Mouse (Mus musculus) stomach, postnatal 0 days (tissue): ENCODE data around the gene Wdr12. TPM values are rescaled to one million over a fixed set of nuclear protein-coding genes. Genes with fewer than 3 reads are reported as not detected.

Experiments
- ATAC-seq: fragments of 200-750 bp; cut with Nextera tagmentation; 2 replicates; pipeline ENCODE4 v1.8.0; 2017; ENCODE audit not compliant: low FRiP score, low TSS enrichment
- DNase-seq: peaks from one replicate; pipeline ENCODE4 v3.0.0-alpha.2; 2016; ENCODE audit warnings: low spot score
- H3K27ac ChIP-seq: fragments of 300-500 bp; sonication (generic); replicated peaks from 2 replicates; pipeline ENCODE4 v1.5.1; 2014; ENCODE audit warnings: mild to moderate bottlenecking, control low read depth
- H3K27me3 ChIP-seq: fragments of 300-500 bp; sonication (generic); 2 replicates; pipeline ENCODE4 v1.6.1; 2014; ENCODE audit warnings: low read length; ENCODE audit not compliant: control insufficient read depth, insufficient read depth
- H3K36me3 ChIP-seq: fragments of 300-500 bp; sonication (generic); 2 replicates; pipeline ENCODE4 v1.6.1; 2014; ENCODE audit warnings: low read length, mixed read lengths; ENCODE audit not compliant: control insufficient read depth, insufficient read depth
- H3K4me1 ChIP-seq: fragments of 300-500 bp; sonication (generic); replicated peaks from 2 replicates; pipeline ENCODE4 v1.6.1; 2014; ENCODE audit warnings: antibody characterized with exemption; ENCODE audit not compliant: control insufficient read depth, insufficient read depth
- H3K4me2 ChIP-seq: fragments of 300-500 bp; sonication (generic); replicated peaks from 2 replicates; pipeline ENCODE4 v1.6.1; 2014; ENCODE audit warnings: low read depth, mild to moderate bottlenecking, control low read depth, moderate library complexity
- H3K4me3 ChIP-seq: fragments of 300-500 bp; sonication (generic); 2 replicates; pipeline ENCODE4 v1.5.1; 2014; ENCODE audit warnings: low read depth, low read length, control low read depth
- H3K9ac ChIP-seq: fragments of 300-500 bp; sonication (generic); 2 replicates; pipeline ENCODE4 v1.6.1; 2014; ENCODE audit warnings: mild to moderate bottlenecking, low read length, control low read depth, mixed read lengths
- H3K9me3 ChIP-seq: fragments of 300-500 bp; sonication (generic); 2 replicates; pipeline ENCODE4 v1.6.1; 2016; ENCODE audit warnings: low read length; ENCODE audit not compliant: control insufficient read depth
- CTCF ChIP-seq: IDR thresholded peaks from 2 replicates; pipeline ENCODE4 v1.5.1; 2016; ENCODE audit warnings: antibody characterized with exemption, low read depth, mild to moderate bottlenecking, moderate library complexity
- EP300 ChIP-seq: optimal IDR thresholded peaks from 2 replicates; pipeline ENCODE3; 2016; ENCODE audit warnings: antibody characterized with exemption
- WGBS: fragments of 180-500 bp; shearing (Covaris S2); extraction: QIAGEN DNeasy Blood & Tissue Kit; methylation state at CpG from one replicate; pipeline ENCODE4 v1.1.7; 2014; 5-methylcytosine and 5-hydroxymethylcytosine counted together
- polyA plus RNA-seq: library from polyadenylated mRNA; unstranded; fragments of >200 nt; fragmentation: Nextera tagmentation; extraction: Ambion mirVana; gene quantifications from 2 replicates; pipeline ENCODE4 v1.2.1, GENCODE M21; 2015

The Wdr12 gene
- polyA plus RNA-seq: 20.9 and 23.5 TPM in 2 replicates

DNA sequence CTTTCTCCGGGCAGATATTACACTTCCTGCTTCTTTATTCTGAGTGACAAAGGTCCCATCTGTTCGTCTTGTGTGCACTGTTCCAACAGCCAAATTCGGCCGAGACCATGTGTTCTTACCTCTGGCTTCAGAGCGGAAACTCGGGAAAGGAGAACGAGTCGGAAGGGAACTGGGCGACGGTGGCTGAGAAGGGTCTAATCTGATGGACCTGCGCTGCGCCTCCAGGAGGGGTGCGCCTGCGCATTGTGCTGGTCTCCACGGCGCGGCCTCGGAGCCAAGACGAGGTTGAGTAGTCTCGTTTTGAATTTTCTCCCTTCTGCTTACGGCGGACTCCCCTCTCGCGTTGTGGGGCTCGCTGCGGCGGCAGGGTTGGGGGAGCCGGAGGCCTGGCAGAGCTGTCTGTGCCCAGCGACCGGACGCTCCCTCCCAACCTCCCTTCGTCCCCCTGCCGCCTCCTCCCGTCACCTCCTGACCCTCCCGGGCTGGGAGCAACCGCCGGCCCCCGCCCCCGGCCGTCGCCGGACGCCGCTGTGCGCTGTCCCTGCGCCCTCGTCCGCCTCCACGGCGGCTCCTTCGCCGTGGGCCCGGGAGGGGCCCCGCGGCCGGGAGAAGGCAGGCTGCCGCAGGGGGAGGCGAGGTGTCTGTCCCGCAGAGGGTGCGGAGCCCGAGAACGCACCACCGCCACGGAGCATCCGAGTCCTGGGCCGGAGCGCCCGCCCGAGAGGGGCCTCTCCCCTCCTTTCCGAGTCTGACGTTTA, at the start of gene Wdr12, which contains the start of gene Carf:
Wdr12 (minus strand) TSS at position 622 of the 758 bp plus-strand sequence.
Carf (plus strand) TSS at position 224 of the 758 bp plus-strand sequence.
- H3K27me3 ChIP-seq: no peaks in the 10 kb centered on the region
- no peaks in the 10 kb centered on the region for H3K9me3 ChIP-seq
- peak within 1 kb of the TSS; percentile 65 for H3K4me2 ChIP-seq
- H3K4me1 ChIP-seq: no peaks in the 10 kb centered on the region
- H3K36me3 ChIP-seq: 0 out of 2 replicates have a peak, but pooled peaks cover 2% of the 10 kb centered on the region
- DNase-seq: peak; percentile 96
- peak within 1 kb of the TSS; percentile 97 for H3K27ac ChIP-seq
- under 1% methylated on average over 59 of the region's 71 CpGs for WGBS
- TF ChIP-seq EP300: no peak
- peak; percentile 19; the same call in 1 of the 2 replicates for TF ChIP-seq CTCF
- peak; percentile 97 for ATAC-seq
- H3K9ac ChIP-seq: peak within 1 kb of the TSS; percentile 97
- peak within 1 kb of the TSS; percentile 97 for H3K4me3 ChIP-seq

DNA sequence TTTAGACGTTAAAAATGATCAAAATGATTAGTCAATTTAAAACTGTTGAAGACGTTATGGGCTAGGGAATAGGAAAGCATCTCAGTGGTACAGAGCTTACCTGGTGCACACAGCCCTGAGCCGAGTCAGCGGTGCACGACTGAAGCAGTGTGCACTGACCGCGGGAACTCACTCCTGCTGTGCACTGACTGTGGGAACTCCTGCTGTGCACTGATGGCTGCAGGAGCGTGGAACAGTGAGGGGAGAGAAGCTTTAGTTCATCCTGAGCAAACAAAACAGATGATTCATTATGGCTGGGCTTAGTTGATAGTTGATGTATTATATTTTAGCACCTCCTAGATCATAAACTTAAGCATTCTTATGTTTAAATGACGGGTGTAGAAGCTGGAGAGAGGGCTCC, 38.9 kb upstream of the Wdr12 start:
- Histone ChIP-seq H3K4me1 (no peaks in the 10 kb centered on the region), H3K36me3 (no peaks in the 10 kb centered on the region), H3K4me3 (no peak overlapping the region), H3K9ac (no peak overlapping the region), H3K4me2 (no peak overlapping the region), H3K27me3 (no peaks in the 10 kb centered on the region), H3K9me3 (no peaks in the 10 kb centered on the region), H3K27ac (no peak overlapping the region)
- 68% methylated on average over 9 of the region's 9 CpGs for WGBS
- no peak for TF ChIP-seq CTCF
- DNase-seq: no peak
- no peak for ATAC-seq

DNA sequence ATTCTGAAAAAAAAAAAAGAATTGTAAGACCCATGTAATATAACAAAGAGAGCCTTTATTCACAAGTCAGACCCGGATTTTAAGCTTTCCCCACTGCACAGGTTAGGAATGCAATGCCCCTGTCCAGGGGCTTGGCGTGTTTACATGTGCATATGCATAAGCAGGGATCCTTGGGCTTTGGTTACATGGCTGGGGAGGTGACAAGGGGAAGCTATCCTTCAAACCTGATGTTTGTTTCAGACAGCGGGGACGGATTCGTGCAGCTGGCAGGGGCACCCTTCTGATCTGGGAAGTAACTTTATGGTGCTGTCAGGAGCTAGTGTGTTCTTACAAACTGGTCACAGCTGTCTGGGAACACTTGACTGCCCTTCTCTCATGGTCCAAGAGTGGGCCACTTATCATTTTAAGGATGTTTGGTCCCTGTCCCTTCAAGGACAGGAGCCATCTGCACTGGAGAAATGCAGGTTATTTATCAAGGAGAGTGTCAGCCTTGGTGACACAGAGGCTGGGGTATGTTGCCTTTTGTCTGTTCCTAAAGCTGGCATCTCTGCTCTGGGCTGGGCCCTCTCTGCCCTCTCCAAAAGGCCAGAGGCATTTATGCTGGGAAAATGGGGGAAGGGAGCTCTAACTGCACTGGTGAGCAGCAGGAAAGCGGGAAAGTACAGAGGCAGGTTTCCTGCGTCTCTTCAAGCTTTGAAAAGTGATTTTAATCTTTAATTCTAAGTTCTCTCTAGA, 19.4 kb upstream of the Wdr12 start:
- no peak for ATAC-seq
- no peaks in the 10 kb centered on the region for H3K27me3 ChIP-seq
- no peaks in the 10 kb centered on the region for H3K4me1 ChIP-seq
- H3K9me3 ChIP-seq: no peaks in the 10 kb centered on the region
- 61% methylated on average over 7 of the region's 7 CpGs for WGBS
- TF ChIP-seq CTCF: no peak
- no peak for TF ChIP-seq EP300
- no peak overlapping the region for H3K9ac ChIP-seq
- H3K27ac ChIP-seq: no peak overlapping the region
- no peak overlapping the region for H3K4me2 ChIP-seq
- H3K36me3 ChIP-seq: no peaks in the 10 kb centered on the region
- DNase-seq: no peak
- H3K4me3 ChIP-seq: no peak overlapping the region

DNA sequence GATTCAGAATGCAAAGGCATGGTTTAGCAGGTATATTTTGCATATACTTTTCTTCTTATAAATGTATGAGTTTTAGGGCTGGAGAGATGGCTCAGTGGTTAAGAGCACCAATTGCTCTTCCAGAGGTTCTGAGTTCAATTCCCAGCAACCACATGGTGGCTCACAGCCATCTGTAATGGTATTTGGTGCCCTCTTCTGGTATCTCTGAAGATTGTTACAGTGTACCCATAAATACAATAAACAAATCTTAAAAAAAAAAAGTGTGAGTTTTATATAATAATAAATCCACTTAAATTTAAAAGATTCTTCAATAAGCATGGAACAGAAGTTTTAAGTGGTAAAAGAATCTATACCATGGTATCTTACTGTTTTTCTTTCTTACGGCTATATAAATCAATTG, 6.1 kb upstream of the Wdr12 start:
- 0 out of 2 replicates have a peak, but pooled peaks cover 2% of the 10 kb centered on the region for H3K36me3 ChIP-seq
- H3K27me3 ChIP-seq: no peaks in the 10 kb centered on the region
- DNase-seq: no peak
- H3K4me1 ChIP-seq: no peaks in the 10 kb centered on the region
- no peak overlapping the region for H3K27ac ChIP-seq
- H3K4me3 ChIP-seq: no peak overlapping the region
- ATAC-seq: no peak
- no peaks in the 10 kb centered on the region for H3K9me3 ChIP-seq
- H3K4me2 ChIP-seq: no peak overlapping the region
- H3K9ac ChIP-seq: no peak overlapping the region
- 96% methylated on average over 1 of the region's 1 CpGs for WGBS
- TF ChIP-seq EP300: no peak
- peak; percentile 44 for TF ChIP-seq CTCF

DNA sequence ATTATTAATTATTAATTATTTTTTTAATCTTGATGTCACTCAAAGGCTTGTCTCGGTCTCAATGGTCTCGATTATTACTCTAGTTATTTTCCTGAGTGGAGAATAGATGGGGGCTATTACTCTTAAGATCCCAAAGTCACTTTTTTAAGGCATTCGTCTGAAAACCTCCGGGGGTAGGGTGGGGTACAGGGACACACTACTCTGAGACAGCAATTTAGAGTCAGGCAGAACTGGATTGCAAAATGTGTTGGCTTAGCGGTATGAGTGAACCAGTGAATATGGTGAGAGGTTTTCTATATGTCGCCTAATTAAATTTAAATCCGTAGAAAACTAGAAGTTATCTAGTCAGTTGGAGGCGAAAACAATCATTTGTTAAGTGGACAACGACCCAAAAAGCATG, 394 bp upstream of the Wdr12 start:
- peak overlapping the region; percentile 61 for H3K4me2 ChIP-seq
- peak overlapping the region; percentile 97 for H3K9ac ChIP-seq
- DNase-seq (no peak), ATAC-seq (no peak)
- H3K9me3 ChIP-seq: no peaks in the 10 kb centered on the region
- H3K27ac ChIP-seq: no peak overlapping the region; the same call in 1 of the 2 replicates
- no peaks in the 10 kb centered on the region for H3K36me3 ChIP-seq
- peak overlapping the region; percentile 97 for H3K4me3 ChIP-seq
- 10% methylated on average over 9 of the region's 9 CpGs for WGBS
- TF ChIP-seq EP300: no peak
- no peak for TF ChIP-seq CTCF
- H3K4me1 ChIP-seq: no peaks in the 10 kb centered on the region
- no peaks in the 10 kb centered on the region for H3K27me3 ChIP-seq
